Mouse (Mus musculus) kidney, postnatal 0 days (tissue): ENCODE results near the gene Msh6. TPM values are rescaled to one million over a fixed set of nuclear protein-coding genes. Genes with fewer than 3 reads are reported as not detected.
"Not testable (repeated sequence)": the region's sequence is repeated elsewhere in the genome, so short reads cannot be mapped to it uniquely, and the experiment has no call there.

ENCODE experiments used
- ATAC-seq: fragments of 200-750 bp; cut with Nextera tagmentation; replicated peaks from 2 replicates; pipeline ENCODE4 v1.8.0; 2017; ENCODE audit warnings: low read depth, moderate number of reproducible peaks, moderate TSS enrichment, moderate library complexity; ENCODE audit not compliant: low FRiP score
- DNase-seq: peaks from one replicate; pipeline ENCODE4 v3.0.0-alpha.2; 2016; ENCODE audit warnings: low spot score
- H3K27ac ChIP-seq: fragments of 300-500 bp; sonication (generic); 2 replicates; pipeline ENCODE4 v1.5.1; 2014; ENCODE audit warnings: mild to moderate bottlenecking
- H3K27me3 ChIP-seq: fragments of 300-500 bp; sonication (generic); 2 replicates; pipeline ENCODE4 v1.6.1; 2014; ENCODE audit warnings: low read length, mixed read lengths; ENCODE audit not compliant: insufficient read depth
- H3K36me3 ChIP-seq: fragments of 300-500 bp; sonication (generic); 2 replicates; pipeline ENCODE4 v1.6.1; 2014; ENCODE audit warnings: low read length, mixed read lengths; ENCODE audit not compliant: insufficient read depth
- H3K4me1 ChIP-seq: fragments of 300-500 bp; sonication (generic); replicated peaks from 2 replicates; pipeline ENCODE4 v1.6.1; 2014; ENCODE audit warnings: antibody characterized with exemption, low read length, mixed read lengths; ENCODE audit not compliant: insufficient read depth
- H3K4me2 ChIP-seq: fragments of 300-500 bp; sonication (generic); 2 replicates; pipeline ENCODE4 v1.6.1; 2014; ENCODE audit warnings: mild to moderate bottlenecking, low read length, moderate library complexity, mixed read lengths
- H3K4me3 ChIP-seq: fragments of 300-500 bp; sonication (generic); replicated peaks from 2 replicates; pipeline ENCODE4 v1.5.1; 2014; ENCODE audit warnings: low read depth, low read length
- H3K9ac ChIP-seq: fragments of 300-500 bp; sonication (generic); 2 replicates; pipeline ENCODE4 v1.6.1; 2014; ENCODE audit warnings: low read depth, low read length
- H3K9me3 ChIP-seq: fragments of 300-500 bp; sonication (generic); replicated peaks from 2 replicates; pipeline ENCODE4 v1.6.1; 2016; ENCODE audit warnings: low read length, inconsistent platforms, mixed read lengths
- CTCF ChIP-seq: IDR thresholded peaks from 2 replicates; pipeline ENCODE4 v1.5.1; 2016; ENCODE audit warnings: antibody characterized with exemption, low read depth, mild to moderate bottlenecking, moderate library complexity
- WGBS: fragments of 180-500 bp; shearing (Covaris S2); extraction: QIAGEN DNeasy Blood & Tissue Kit; methylation state at CpG from one replicate; pipeline ENCODE4 v1.1.7; 2014; 5-methylcytosine and 5-hydroxymethylcytosine counted together
- polyA plus RNA-seq: library from polyadenylated mRNA; unstranded; fragments of >200 nt; fragmentation: Nextera tagmentation; extraction: Ambion mirVana; gene quantifications from 2 replicates; pipeline ENCODE4 v1.2.1, GENCODE M21; 2015

The Msh6 gene
- polyA plus RNA-seq, 1 experiment from 2014 or later, result 28.6 TPM

GRCm38 (mm10) chr17:87957096-87957840 lies 17.6 kb upstream of the Msh6 start:
- Histone ChIP-seq H3K4me1 (no peaks in the 10 kb centered on the region), H3K4me2 (no peak overlapping the region), H3K27me3 (no peaks in the 10 kb centered on the region), H3K27ac (peak overlapping the region; percentile 47; the same call in 1 of the 2 replicates), H3K36me3 (no peaks in the 10 kb centered on the region), H3K9me3 (no peaks in the 10 kb centered on the region), H3K4me3 (no peak overlapping the region), H3K9ac (no peak overlapping the region)
- DNase-seq, result peak; percentile 26
- TF ChIP-seq CTCF, result no peak
- ATAC-seq, result peak; percentile 69; the same call in 1 of the 2 replicates
- WGBS, result 39% methylated on average over 12 of the region's 12 CpGs

DNA sequence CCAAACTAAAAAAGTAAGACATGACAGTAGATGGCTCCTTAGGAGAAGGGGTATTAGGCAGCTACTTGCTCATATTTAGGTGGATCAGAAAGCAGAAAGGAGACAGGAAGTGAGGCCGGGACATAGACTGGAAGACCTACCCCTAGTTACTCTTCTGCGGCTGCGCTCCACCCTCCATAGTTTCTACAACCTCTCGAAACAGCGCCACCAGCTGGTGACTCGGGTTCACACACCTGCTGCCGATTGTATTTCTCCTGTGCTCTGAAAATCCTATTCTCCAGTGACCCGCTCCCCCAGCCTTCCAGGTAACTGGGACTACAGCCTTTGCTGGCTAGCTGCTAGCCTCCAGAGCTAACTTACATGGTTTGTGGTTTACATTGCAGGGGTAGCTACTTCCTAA lies 16.6 kb upstream of the Msh6 start:
- ATAC-seq, result no peak
- Histone ChIP-seq H3K27me3 (no peaks in the 10 kb centered on the region), H3K27ac (no peak overlapping the region), H3K36me3 (no peaks in the 10 kb centered on the region), H3K4me1 (no peaks in the 10 kb centered on the region), H3K4me3 (no peak overlapping the region), H3K9me3 (no peaks in the 10 kb centered on the region), H3K9ac (no peak overlapping the region), H3K4me2 (no peak overlapping the region)
- peak; percentile 40; the same call in 1 of the 2 replicates for TF ChIP-seq CTCF
- WGBS, result 69% methylated on average over 8 of the region's 8 CpGs
- no peak for DNase-seq

- not testable (repeated sequence) for H3K27ac ChIP-seq, ATAC-seq, DNase-seq, H3K36me3 ChIP-seq, H3K27me3 ChIP-seq, H3K9ac ChIP-seq, H3K9me3 ChIP-seq, H3K4me1 ChIP-seq, H3K4me3 ChIP-seq, H3K4me2 ChIP-seq
- 88% methylated on average over 11 of the region's 11 CpGs for WGBS
These were observed 15.5 kb upstream of the Msh6 start for GRCm38 (mm10) chr17:87959406-87959805.

GRCm38 (mm10) chr17:87959931-87960330 lies 14.9 kb upstream of the Msh6 start:
- not testable (repeated sequence) for H3K9ac ChIP-seq, H3K4me2 ChIP-seq, H3K27me3 ChIP-seq, DNase-seq, H3K4me3 ChIP-seq, H3K4me1 ChIP-seq, H3K36me3 ChIP-seq, H3K27ac ChIP-seq, ATAC-seq, H3K9me3 ChIP-seq
- 58% methylated on average over 5 of the region's 5 CpGs for WGBS

- H3K4me1 ChIP-seq, result no peaks in the 10 kb centered on the region
- no peak overlapping the region for H3K9ac ChIP-seq
- no peak for ATAC-seq
- H3K4me2 ChIP-seq, result no peak overlapping the region
- H3K27ac ChIP-seq, result no peak overlapping the region
- no peaks in the 10 kb centered on the region for H3K27me3 ChIP-seq
- WGBS, result 90% methylated on average over 14 of the region's 14 CpGs
- H3K4me3 ChIP-seq, result no peak overlapping the region
- TF ChIP-seq CTCF, result no peak
- DNase-seq, result no peak
- no peaks in the 10 kb centered on the region for H3K9me3 ChIP-seq
- H3K36me3 ChIP-seq, result no peaks in the 10 kb centered on the region
These were observed 11.5 kb upstream of the Msh6 start for GRCm38 (mm10) chr17:87963081-87964075.

GRCm38 (mm10) chr17:87968483-87968926 lies 6.4 kb upstream of the Msh6 start:
- ATAC-seq, result peak; percentile 71; the same call in 1 of the 2 replicates

GRCm38 (mm10) chr17:87971696-87972591 lies 2.9 kb upstream of the Msh6 start:
- H3K9ac ChIP-seq, H3K9me3 ChIP-seq, H3K27ac ChIP-seq, H3K36me3 ChIP-seq, H3K4me3 ChIP-seq, H3K4me1 ChIP-seq, H3K4me2 ChIP-seq, DNase-seq, ATAC-seq, H3K27me3 ChIP-seq: not testable (repeated sequence)
- WGBS, result 84% methylated on average over 15 of the region's 15 CpGs

More at GRCm38 (mm10) chr17:87968483-87968926, 6.4 kb upstream of the Msh6 start:
- not testable (repeated sequence) for H3K4me1 ChIP-seq, H3K4me3 ChIP-seq, DNase-seq, H3K27me3 ChIP-seq, H3K4me2 ChIP-seq, H3K27ac ChIP-seq, H3K9me3 ChIP-seq, H3K9ac ChIP-seq, H3K36me3 ChIP-seq
- WGBS, result 35% methylated on average over 6 of the region's 8 CpGs
- TF ChIP-seq CTCF, result peak; percentile 44; the same call in 1 of the 2 replicates
